Mouse (Mus musculus): ENCODE results near the gene Smco4.
"Not testable (repeated sequence)": the region's sequence is repeated elsewhere in the genome, so short reads cannot be mapped to it uniquely, and the experiment has no call there.

Smco4 gene

DNA sequence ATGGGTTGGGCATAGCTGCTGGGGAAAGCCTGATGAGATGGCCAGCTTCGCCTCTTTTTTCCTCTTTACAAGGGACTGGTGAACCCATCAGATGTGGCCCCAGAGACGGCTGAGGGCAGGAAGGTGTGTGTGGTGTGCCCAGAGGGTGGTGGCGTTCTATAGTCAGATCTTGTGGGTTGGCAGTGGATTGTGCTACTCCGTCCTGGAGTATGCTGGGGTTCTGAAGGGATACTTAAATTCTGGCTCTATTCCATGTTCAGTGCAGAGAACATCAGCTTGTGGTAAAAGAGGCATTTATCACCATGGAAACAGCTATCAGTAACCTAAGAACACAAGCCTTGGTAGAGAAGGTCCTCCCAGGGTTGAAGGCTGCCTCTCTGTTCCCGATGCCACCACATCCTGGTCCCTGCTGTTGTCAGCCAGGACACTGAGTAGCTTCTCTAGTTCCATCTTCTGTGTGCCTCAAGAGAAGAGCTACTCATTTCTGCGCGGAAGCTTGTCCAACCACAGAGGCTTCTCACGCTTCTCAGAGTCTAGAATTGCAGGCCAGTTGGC is 45.8 kb downstream of the Smco4 start:
- DNase-seq (ENCODE audit: low read depth, low spot score): no peak

DNA sequence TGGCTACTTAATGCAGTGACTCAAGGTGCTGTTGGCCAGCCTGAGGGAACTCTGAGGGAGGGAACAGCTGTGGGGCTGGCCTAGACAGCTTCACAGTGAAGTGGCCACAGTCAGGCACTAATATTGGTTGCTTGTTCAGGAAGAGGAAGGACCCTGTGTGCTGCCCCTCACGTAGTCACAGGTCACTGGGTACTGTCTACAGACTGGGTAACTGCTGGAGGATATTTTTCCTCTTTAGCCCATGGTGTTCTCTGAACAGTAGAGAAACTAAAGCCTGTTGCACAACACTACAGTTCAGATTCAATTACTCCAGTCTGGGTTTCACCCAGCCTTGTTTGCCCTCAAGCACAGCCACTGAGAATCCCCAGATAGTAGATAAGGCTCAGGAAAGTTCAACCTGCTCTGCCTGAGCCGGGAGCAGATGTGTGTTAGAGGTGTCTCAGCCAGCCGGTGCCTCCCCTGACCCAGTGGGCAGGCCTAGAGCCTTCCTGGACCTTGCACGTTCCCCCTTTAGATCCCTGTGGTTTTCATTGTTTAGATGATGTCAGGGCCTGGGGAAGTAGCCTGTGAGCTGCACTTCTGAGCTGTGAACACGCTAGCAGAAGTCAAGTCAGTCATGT is 48.6 kb downstream of the Smco4 start:
- no peak for DNase-seq (ENCODE audit: low read depth, low spot score)

DNA sequence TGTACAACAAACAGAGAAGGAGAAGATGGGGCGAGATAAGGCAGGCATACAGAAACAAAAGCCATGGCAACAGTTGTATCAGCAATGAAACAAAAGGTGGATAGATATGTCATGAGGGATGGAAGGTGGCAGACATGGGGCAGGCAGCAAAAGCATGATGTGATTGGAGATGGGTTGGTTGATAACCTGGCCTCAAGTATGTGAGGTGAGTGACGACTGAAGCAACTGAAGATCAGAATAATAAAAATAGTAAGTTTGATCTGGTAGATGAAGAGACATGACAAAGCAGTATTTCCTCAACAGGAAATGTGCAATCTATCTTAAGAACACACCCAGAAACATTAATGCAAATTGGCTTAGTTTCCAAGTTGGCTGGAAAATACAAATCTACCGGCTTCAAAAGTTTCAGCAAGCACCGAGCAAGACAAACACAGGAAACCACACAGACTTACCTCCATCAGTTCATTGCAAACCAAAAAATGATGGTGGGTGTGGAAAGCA is 57.3 kb downstream of the Smco4 start:
- DNase-seq (ENCODE audit: low read depth, low spot score): no peak

DNA sequence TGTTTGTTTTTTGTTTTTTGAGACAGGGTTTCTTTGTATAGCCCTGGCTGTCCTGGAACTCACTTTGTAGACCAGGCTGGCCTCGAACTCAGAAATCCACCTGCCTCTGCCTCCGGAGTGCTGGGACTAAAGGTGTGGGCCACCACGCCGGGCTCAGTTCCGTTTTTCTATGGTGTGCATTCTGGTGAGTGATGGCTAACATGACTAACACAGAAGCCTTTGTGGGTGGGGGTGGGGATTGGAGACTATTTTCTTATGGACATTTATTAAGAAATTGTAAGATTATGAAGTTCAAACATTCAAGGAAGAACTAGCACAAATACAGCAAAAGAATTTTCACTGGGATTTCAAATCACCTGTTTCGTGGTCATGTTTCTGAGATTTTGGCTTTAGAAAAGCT is 57.8 kb downstream of the Smco4 start:
- not testable (repeated sequence) for DNase-seq (ENCODE audit: low read depth, low spot score)

DNA sequence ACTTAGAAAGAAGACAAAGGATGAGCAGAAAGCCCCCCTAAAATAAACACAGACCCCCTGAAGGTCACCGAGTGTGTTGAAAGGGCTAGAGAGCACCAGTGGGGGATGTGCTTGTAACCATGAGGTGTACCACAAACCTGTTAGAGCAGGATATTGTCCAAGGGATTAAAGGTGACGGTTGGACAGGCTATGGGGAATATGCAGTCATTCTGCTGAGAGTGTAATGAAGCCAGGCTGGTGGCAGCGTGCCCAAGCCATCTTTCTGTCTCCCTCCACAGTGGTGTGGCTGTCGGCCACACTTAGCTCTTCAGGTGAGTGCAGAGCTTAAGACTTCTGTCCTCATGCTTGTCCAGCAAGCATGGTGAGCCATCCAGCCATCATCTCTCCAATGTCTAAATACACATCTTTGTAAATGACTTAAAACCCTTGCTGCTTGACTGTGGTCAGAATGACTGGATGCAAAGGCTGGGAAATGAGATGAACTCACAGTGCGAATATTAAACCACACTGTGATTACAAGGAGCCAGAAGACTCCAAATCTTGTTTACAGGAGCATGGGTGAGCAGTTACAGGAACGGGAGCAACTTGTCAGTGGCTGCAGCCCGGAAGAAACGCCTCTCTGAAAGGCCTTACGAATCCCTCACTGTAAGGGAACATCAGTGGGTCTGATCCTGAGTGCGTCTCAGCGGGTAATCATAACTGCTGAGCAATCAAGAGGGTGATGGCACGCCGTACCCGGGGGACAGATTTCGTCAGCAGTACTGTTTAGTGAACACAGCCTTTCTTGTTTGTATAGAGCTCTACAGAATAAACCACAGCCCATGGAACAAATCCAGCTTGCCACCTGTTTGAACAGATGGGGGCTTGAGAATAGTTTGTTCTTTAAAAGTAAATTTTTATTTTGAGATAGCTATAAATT is 59.0 kb downstream of the Smco4 start:
- DNase-seq (ENCODE audit: low read depth, low spot score): no peak

DNA sequence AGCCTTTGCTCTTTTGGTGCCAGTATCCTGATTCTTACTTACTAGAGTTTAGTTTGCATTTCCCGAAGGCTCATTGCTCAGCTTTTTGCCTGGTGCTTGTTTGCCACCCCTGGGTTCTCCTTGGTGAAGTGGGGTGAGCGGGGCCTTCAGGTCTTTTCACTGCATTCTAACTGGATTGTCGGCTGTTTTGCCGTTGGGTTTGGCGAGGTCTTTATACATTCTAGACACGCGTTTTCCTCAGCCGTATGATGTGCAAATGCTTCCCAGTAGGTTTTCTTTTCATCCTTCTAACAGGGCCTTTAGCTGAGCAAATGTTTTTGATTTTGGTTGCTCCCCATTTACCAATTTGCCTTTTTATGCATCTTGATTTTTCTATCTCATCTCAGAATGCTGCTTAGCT is 60.1 kb downstream of the Smco4 start:
- DNase-seq (ENCODE audit: low read depth, low spot score): no peak

DNA sequence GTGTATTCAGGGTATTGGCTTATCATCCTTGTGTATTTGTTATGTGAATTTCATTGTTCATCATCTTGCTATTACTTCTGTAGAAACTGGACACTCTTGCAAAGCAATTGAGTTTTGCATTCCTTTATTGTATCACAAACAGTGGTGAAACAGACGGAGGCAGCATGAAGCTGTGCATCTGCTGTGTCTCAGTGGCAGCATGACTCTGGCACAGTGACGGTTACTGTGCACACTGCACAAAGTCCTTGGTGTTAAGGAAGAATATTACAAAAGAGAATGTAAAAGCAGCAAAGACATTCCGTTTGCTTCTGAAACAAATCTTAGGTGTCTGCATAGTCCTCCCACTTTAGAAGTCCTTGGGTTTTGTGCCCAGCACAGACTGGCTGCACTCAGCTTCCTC is 67.2 kb downstream of the Smco4 start:
- no peak for DNase-seq (ENCODE audit: low read depth, low spot score)

DNA sequence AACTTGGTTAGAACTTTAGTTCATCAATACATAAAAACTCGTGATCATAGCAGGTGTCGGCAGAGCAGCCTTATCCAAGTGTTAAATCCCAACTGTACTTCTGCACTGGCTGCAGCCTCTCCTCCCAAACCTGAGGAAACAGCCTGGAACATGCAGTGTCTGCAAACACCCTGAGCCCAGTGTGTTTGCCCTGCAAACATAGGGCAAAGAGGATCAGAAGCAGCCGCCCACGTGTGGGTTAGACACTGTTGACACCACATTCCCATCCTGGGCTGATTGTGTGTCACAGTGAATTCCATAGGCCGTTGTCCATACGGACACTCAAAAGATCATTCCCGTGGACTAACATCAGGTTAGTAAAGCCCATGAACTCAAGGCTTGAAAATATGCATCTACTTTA is 69.1 kb downstream of the Smco4 start:
- DNase-seq (ENCODE audit: low read depth, low spot score): no peak

DNA sequence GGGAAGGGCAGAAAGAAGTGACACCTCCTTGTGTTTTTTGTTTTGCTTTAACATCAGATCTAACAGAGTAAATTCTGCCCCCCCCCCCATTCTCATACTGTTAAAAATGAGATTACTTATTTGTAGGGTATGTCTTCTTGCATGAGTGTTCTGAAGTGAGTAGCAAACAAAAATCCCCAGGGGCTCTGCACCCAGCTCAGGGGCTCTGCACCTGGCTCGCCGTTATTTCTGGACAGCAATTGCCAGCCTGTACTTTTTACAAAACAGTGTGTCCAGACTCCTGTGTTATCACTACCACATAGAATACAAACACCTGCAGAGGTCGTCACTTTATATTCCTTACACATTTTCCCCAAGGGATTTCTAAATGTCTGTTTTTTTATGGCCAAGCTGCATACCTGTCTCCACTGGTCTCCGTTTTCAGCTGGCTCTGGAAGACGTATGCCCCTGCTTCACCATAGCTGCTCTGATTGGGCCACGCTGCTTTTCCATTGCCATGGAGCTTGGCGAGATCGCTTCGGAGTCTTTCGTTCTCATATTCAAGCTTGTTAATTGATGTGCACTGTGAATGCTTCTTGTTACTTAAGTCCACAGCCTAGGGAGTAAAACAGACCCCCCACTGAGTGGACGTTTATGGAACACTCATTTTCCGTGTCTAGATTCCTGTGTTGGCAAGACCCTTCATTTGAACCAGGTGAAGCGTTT is 81.7 kb downstream of the Smco4 start:
- DNase-seq (ENCODE audit: low read depth, low spot score): no peak

DNA sequence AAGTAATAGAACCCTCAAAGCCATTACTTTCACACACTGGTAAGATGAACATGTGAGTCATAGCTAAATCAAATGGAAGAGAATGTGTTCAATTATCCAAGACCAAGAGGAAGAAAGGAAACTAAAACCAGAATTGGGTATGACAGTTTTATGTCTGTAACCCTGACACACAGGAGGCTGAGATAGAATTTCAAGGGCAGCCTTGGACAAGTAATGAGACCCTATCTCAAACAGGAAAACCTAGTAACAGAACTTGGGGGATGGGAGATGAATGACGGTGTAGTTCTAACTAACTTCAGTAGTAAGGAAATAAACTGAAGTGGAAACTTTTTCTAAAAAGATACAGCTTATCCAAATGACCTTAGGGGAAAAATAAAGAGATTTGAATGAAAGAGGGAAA is 85.2 kb downstream of the Smco4 start:
- no peak for DNase-seq (ENCODE audit: low read depth, low spot score)

DNA sequence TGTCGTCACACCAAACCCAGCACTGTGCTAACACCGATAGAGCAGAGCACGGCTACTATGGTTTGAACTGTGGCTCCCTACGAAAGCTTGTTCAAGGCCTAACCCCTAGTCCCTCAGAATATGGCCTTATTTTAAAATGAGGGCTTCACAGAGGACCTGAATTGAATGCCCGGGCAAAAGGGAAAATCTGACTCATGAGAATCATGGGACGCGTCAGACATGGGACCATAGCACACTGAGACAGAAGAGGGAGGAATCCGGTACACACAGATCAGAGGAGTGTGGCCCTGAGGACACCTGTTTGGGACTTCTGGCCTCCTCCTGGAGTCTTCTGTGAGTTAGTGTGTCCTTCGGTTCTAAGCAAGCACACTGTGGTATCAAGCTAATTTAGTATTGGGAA is 85.7 kb downstream of the Smco4 start:
- DNase-seq (ENCODE audit: low read depth, low spot score): no peak

DNA sequence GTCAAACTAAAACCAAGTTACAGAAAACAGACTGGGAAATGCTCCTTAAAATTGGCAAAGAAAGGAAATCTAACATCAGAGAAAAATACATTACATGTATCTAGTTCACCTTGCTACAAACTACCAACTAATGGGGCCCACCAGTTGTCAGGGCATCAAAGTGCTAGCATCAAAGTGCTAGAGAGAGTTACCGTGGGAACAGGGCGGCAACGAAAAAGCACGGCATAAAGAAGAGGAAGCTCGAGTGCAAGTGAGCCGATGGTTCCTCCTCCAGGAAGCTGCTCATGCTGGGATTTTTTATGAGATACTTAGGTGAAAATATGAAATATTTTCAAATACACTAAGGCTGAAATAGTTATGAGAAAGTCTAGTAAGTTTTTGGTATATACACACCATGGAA is 86.9 kb downstream of the Smco4 start:
- no peak for DNase-seq (ENCODE audit: low read depth, low spot score)

DNA sequence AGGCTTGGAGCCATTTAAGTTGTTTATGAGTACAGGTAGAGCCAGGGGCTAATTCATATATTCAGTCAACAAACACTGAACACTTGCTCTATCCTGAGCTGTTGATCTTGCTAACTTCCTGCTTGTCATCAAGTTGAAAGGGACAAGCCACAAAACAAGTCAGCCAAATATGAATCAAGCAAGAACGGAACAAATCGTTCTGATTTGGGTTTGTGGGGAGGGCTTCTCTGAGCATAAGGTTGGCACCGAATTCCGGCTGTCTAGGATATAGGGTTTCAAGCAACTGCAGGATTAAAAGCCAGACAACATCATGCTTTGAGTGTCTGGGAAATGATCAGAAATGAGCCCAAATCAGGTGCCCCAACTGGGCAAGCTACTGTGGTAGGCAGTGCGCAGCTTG is 88.8 kb downstream of the Smco4 start:
- no peak for DNase-seq (ENCODE audit: low read depth, low spot score)

DNA sequence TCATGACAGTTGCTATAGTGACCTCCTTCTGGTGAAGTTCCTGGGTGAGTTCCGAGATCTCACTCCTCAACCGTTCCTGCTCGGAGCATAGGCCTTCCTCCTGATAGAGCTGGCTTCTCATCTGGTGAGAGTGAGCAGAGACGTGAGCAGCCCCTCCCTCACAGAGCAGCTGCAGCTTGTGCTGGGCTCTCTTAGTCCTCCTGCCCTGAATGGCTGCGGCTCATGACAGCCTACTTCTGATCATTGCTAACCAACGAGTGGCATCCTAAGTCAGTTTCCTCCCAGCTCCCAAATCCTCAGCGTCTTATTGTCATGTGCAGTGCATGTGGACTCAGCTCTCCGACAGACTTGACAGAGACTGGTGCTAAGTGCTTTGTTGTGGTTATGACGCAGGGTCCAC is 91.0 kb downstream of the Smco4 start:
- DNase-seq (ENCODE audit: low read depth, low spot score): no peak

DNA sequence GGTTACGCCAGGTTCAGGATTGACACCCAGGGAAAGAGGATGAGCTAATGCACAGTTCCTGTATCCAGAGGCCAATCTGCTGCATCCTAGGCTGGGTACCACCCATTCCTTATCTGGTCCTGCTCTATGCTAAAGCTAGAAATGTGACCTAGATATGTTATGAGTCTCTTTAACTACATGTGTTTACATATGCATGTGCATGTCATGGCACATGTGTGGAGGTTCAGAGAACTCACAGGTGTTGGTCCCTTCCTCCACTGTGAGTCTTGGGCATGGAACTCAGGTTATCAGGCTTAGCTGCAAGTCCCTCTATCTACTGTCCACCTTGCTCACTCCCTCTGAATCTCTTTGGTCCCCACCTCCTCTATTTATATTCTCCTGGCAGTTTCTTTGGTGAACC is 92.7 kb downstream of the Smco4 start:
- DNase-seq (ENCODE audit: low read depth, low spot score): no peak

DNA sequence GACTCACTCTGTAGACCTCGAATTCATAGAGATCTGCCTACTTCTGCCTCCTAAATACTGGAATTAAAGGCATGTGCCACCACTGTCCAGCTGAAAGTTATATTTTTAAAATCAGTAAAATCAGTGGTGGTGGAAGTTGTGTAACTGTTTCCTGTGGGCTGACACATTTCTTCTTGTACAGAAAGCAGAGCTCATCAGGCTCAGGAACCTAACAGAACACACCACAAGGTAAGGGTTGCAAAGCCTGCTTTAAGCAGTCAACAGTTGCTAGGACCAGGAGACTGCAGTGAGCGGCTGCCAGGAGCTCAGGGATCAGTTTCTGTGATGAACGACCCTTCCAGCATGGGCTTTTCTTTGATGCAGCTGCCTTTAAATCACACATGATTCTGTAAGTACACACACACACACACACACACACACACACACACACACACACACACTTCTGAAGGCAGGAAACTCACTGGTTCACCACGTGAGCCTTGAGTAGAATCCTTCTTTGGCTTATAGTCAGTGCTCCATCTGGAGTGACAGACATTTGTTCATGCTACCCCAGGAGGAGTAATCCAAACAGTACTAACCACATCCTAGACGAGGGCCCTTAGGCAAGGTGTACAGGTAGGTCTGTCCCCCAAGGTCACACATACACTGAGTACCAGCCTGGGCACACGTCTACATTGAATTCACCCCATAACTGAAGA is 94.1 kb downstream of the Smco4 start:
- no peak for DNase-seq (ENCODE audit: low read depth, low spot score)

DNA sequence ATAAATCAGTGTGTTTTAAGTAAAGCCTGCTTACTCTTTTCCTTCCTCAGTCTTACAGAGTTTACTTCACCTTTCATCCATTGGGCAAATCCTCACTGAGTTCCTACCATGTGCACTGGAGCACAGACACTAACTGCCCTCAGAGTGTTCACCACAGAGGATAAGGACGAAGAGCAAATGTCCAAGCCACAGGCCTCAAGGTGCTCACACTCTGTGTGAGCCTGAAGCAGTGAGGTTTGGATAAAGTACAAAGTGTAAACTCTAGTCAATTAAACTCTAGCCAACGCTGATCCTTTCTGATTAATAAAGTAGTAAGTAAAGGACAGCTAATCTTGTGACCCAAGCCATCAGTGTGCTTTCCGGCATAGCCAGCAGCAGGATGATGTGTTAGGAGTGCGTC is 100.9 kb downstream of the Smco4 start:
- DNase-seq (ENCODE audit: low read depth, low spot score): no peak

All from skeletal muscle tissue, adult 2 months (tissue).